In genomic region chr1:191222031-191222430, GRCm38 (mm10) we compare ENCODE assay signal across 24 mouse cellular contexts. TPM values are rescaled to one million over a fixed set of nuclear protein-coding genes. Genes with fewer than 3 reads are reported as not detected.
DNase-seq lines count a peak whose midpoint lies in the region; ATAC-seq lines count a peak whose summit lies in the region.
"Had no signal": no experiment of that assay in that cellular context is flagged by ENCODE, and none has a peak within 500 bp of the region (broad histone marks: within the 10 kb centered on the region; RNA-seq: fewer than 3 reads in every experiment).

No protein-coding gene starts in this region.

- H3K27me3 ChIP-seq in forebrain, embryonic 16.5 days (replicated peaks; ENCODE audit: control insufficient read depth, insufficient read depth, low read length): no peaks in the 10 kb centered on the region
- H3K27me3 ChIP-seq in neural tube, embryonic 15.5 days (replicated peaks): no peaks in the 10 kb centered on the region
- H3K27me3 ChIP-seq: embryonic facial prominence, embryonic 15.5 days; neural tube, embryonic 13.5 days had no signal

- no peak overlapping the region for H3K27ac ChIP-seq in forebrain, embryonic 16.5 days (ENCODE audit: low read length)
- no peak overlapping the region for H3K27ac ChIP-seq in neural tube, embryonic 15.5 days (replicated peaks)
- H3K27ac ChIP-seq: embryonic facial prominence, embryonic 15.5 days; forebrain, embryonic 10.5 days; limb, embryonic 12.5 days; liver, embryonic 13.5 days; lung, embryonic 15.5 days; neural tube, embryonic 13.5 days had no signal

- intact Hi-C loops in heart, postnatal 36 days (cut with DNase I): no loop called here

- no peaks in the 10 kb centered on the region for H3K36me3 ChIP-seq in forebrain, embryonic 16.5 days (ENCODE audit: control insufficient read depth, insufficient read depth)
- no peaks in the 10 kb centered on the region for H3K36me3 ChIP-seq in neural tube, embryonic 15.5 days
- H3K36me3 ChIP-seq: embryonic facial prominence, embryonic 15.5 days; forebrain, embryonic 10.5 days; G1E; limb, embryonic 12.5 days; liver, embryonic 13.5 days; lung, embryonic 15.5 days; neural tube, embryonic 13.5 days had no signal

- H3K4me3 ChIP-seq in forebrain, embryonic 16.5 days (replicated peaks; ENCODE audit: low read length): no peak overlapping the region
- no peak overlapping the region for H3K4me3 ChIP-seq in neural tube, embryonic 15.5 days (replicated peaks)
- H3K4me3 ChIP-seq: embryonic facial prominence, embryonic 15.5 days; forebrain, embryonic 10.5 days; limb, embryonic 12.5 days; liver, embryonic 13.5 days; lung, embryonic 15.5 days; megakaryocyte, embryonic 14.5 days; neural tube, embryonic 13.5 days had no signal

- peak; percentile 60 for DNase-seq in heart, adult 11 months
- no peak for DNase-seq in heart, postnatal 36 days
- DNase-seq in 3134 (ENCODE audit: extremely low read depth, insufficient read length, low spot score) (peak; percentile 75), MN1 (ENCODE audit: low spot score) (peak; percentile 55)
- peak; percentile 83 for DNase-seq in adrenal gland, postnatal 10 days
- no peak for DNase-seq in embryo, embryonic 11 days
- DNase-seq: kidney, adult 18-20 months; kidney, postnatal 10 days; liver, embryonic 13.5 days; thymus, adult 2 months had no signal

- no peaks in the 10 kb centered on the region for H3K9me3 ChIP-seq in forebrain, embryonic 16.5 days (ENCODE audit: control insufficient read depth, low read length)
- no peaks in the 10 kb centered on the region for H3K9me3 ChIP-seq in neural tube, embryonic 15.5 days (replicated peaks)
- H3K9me3 ChIP-seq: embryonic facial prominence, embryonic 15.5 days; forebrain, embryonic 10.5 days; G1E; limb, embryonic 12.5 days; liver, embryonic 13.5 days; lung, embryonic 15.5 days; megakaryocyte, embryonic 14.5 days; neural tube, embryonic 13.5 days had no signal

- 83% methylated on average over 4 of the region's 4 CpGs for WGBS in forebrain, embryonic 16.5 days
- 76% methylated on average over 4 of the region's 4 CpGs for WGBS in neural tube, embryonic 15.5 days

- peaks cover 13% of the 10 kb centered on the region for H3K4me1 ChIP-seq in forebrain, embryonic 16.5 days (replicated peaks; ENCODE audit: control insufficient read depth, insufficient read depth, low read length)
- peaks cover 19% of the 10 kb centered on the region for H3K4me1 ChIP-seq in neural tube, embryonic 15.5 days

- no peak for ATAC-seq in forebrain, embryonic 16.5 days
- ATAC-seq in neural tube, embryonic 15.5 days (ENCODE audit: low FRiP score): no peak
- ATAC-seq: CD4-positive, CD25-positive, alpha-beta regulatory T cell, adult 4 months had no signal

- H3K9ac ChIP-seq in forebrain, embryonic 16.5 days (replicated peaks; ENCODE audit: low read depth, low read length): no peak overlapping the region
- no peak overlapping the region for H3K9ac ChIP-seq in neural tube, embryonic 15.5 days (replicated peaks)
- H3K9ac ChIP-seq: embryonic facial prominence, embryonic 15.5 days; limb, embryonic 12.5 days; liver, embryonic 13.5 days; lung, embryonic 15.5 days; neural tube, embryonic 13.5 days had no signal

- no peak overlapping the region for H3K4me2 ChIP-seq in forebrain, embryonic 16.5 days (ENCODE audit: low read length)
- no peak overlapping the region for H3K4me2 ChIP-seq in neural tube, embryonic 15.5 days
- H3K4me2 ChIP-seq: embryonic facial prominence, embryonic 15.5 days; limb, embryonic 12.5 days; liver, embryonic 13.5 days; lung, embryonic 15.5 days; neural tube, embryonic 13.5 days had no signal

RNA-seq across cellular contexts. Expression of gene Atf3, which starts 4.2 kb away (rescaled TPM):
- 10 to 100 TPM in 1 of 2 experiments, 1 to 10 TPM in 1; 5.0 to 17.9 TPM for total RNA-seq in heart, postnatal 36 days (2021)
- total RNA-seq in adrenal gland, postnatal 10 days (2021): 1 to 10 TPM; 1.2 to 5.4 TPM
- 0.80 and 0.95 TPM in 2 replicates for polyA plus RNA-seq in forebrain, embryonic 16.5 days (2015; fragmentation: Nextera tagmentation; extraction: Ambion mirVana)
- 1.8 and 1.9 TPM in 2 replicates for polyA plus RNA-seq in neural tube, embryonic 15.5 days (2015; fragmentation: Nextera tagmentation; extraction: Ambion mirVana)
- polyA plus RNA-seq: CD4-positive, CD25-positive, alpha-beta regulatory T cell, adult 4 months; G1E had no signal

RNA-seq across cellular contexts. Expression of gene Fam71a, which starts 57.4 kb away (rescaled TPM):
- total RNA-seq in heart, postnatal 36 days (2021): not detected
- not detected for total RNA-seq in adrenal gland, postnatal 10 days (2021)
- not detected in 2 replicates for polyA plus RNA-seq in forebrain, embryonic 16.5 days (2015; fragmentation: Nextera tagmentation; extraction: Ambion mirVana)
- polyA plus RNA-seq in neural tube, embryonic 15.5 days (2015; fragmentation: Nextera tagmentation; extraction: Ambion mirVana): not detected in 2 replicates
- polyA plus RNA-seq: brain, embryonic 14.5 days; CD4-positive, CD25-positive, alpha-beta regulatory T cell, adult 4 months; embryonic facial prominence, embryonic 15.5 days; forebrain, embryonic 10.5 days; frontal cortex, adult 2 months; G1E; heart, embryonic 14.5 days; limb, embryonic 12.5 days; liver, embryonic 13.5 days; lung, embryonic 15.5 days; neural tube, embryonic 13.5 days; small intestine, adult 2 months; thymus, adult 2 months had no signal

Comparison
In these comparisons a context has a peak if more than half of its experiments do, and no peak if none do; other contexts are left out.
1. DNase-seq: peak in heart, adult 11 months (single experiment), 3134 (single experiment), MN1 (single experiment) and adrenal gland, postnatal 10 days (single experiment); none in heart, postnatal 36 days (0 of 2) and embryo, embryonic 11 days (single experiment).